Mouse (Mus musculus): Measurements from ENCODE around the gene Tnnc2.

DNA sequence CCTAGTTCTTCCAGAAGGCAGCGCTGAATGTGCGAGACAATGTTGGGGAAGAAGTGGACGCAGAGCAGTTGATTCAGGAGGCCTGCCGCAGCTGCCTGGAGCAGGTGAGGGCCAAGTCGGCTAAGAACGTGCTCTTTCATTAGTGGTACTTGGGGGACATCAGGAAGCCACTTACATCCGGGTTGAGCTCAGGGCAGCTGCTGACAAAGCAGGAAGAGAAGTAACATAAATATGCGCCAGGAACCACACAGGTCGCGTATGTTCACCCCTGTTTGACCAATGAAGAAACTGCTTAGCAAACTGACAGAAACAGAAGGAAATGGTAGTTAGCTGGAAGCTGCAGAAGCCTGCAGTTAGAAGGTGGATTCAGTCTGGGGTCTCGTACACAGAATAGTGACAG is 25.7 kb downstream of the Tnnc2 start:
- no peak for TF ChIP-seq POLR2A (IDR thresholded peaks at IDR 0.05; ENCODE audit: low read depth, low read length)
- no peak for TF ChIP-seq CTCF (conservative IDR thresholded peaks at IDR 0.05; ENCODE audit: insufficient read depth, insufficient read length, low read depth, low read length)

Data from kidney, adult 2 months (tissue).